Mouse (Mus musculus) testis, postnatal 14 days (tissue): Measurements from ENCODE around the gene Cryba2.

Experiments used
- DNase-seq: peaks from one replicate; pipeline ENCODE4 v3.0.0; 2021; ENCODE audit warnings: low spot score

Gene Cryba2

DNA sequence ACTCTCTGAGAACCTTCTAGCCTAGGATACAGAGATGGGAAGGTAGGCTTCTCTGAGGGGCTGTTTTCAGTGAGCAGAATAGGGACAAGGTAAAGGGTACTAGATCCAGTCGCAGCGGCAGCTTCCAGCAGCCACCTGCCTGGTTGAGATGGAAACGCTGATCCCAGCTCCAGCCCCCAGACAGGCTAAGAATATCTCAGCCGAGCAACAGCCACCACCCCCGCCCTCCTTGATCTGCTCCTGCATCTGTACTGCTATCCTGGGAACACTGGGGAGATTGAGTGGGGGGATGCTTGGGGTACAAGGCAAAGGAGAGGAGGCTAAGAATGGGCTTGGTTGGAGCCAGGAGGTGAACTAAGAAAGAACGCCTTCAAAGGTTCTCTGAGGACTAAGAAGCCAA lies 42.7 kb downstream of the Cryba2 start:
- no peak for DNase-seq

DNA sequence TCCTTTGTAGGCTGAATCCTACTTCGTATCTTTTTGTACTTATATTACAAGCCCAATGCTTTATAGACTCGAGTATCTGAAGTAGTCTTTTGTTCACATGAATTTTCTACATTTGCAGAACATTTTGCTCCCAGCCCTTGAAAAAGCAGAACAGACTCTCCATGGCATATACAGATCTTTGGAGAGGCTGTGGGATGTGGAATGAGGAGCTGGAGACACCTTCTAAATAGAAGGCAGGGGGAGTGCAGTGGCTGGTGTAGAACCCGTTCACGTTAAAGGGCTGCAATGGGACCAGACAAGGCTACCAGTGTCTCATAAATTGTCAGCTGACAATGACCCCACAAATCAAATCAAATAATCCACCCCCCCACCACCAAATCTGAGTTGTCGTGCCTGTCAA lies 44.0 kb downstream of the Cryba2 start:
- no peak for DNase-seq

DNA sequence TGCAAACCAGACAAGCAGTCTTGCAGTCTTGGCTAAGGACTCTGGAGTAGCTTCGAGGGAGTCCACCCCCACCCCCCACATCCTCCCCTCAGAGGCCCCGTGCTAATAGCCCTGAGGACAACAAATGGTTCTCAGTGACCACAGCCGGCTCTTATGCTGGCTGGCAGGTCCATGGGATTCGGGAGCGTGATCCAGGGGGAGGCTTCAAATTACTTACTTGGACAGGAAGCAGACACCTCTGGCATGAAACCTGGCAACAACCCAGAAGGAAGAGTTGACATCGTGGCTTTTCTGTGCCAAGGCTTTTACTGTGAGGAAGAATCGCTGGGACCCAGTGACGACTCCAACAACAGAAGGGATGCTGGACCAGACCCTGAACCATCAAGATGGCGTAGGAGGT lies 46.6 kb downstream of the Cryba2 start:
- no peak for DNase-seq

DNA sequence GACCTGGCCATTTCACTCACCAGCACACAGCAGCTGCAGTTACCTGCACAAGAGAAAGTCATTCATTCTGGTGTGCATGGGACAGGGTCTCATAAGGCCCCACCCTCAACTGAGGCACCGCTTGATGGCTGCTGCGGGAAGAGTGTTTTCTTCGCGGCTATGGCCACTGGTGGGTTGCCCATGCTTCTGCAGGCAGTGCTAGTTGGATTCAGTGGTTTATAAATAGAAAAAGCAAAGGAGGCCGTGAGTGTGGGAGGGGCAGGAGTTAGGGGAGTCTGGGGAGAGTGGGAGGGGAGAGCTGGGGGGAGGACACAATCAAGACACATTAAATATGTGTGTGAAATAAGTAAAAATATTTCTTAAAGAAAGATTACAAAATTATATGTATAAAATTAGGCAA lies 49.9 kb downstream of the Cryba2 start:
- DNase-seq, result no peak
